Mouse (Mus musculus) CH12F3 (cell line): ENCODE measurements around the gene Mybpc2.

Experiments used
- in situ Hi-C: fragments of 300-500 bp; cut with MboI; formaldehyde crosslinking; loops from 2 replicates; pipeline ENCODE4 v1.14.3; 2020; ENCODE audit warnings: low sequenced_read_pairs

Mybpc2 gene

DNA sequence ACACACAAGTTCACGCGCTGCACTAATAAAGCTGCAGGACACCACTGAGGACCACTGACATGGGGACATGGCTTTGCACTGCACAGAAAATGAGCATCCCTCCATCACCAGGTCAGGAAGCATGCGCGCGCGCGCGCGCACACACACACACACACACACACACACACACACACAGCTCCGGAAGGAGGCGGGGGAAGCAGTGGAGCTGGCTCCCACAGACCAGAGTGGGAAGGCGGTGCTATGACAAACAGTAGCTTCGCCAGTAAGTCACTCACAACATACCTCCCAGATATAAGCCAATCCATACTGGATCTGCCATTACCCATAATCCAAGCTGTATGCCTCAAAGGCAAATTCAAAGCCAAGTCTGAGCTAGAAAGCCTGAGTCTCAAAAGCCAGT, 22.6 kb upstream of the Mybpc2 start:
- in situ Hi-C loops: no loop called here

GRCm38 (mm10) chr7:44546274-44546673, 21.8 kb upstream of the Mybpc2 start:
- in situ Hi-C loops: no loop called here

DNA sequence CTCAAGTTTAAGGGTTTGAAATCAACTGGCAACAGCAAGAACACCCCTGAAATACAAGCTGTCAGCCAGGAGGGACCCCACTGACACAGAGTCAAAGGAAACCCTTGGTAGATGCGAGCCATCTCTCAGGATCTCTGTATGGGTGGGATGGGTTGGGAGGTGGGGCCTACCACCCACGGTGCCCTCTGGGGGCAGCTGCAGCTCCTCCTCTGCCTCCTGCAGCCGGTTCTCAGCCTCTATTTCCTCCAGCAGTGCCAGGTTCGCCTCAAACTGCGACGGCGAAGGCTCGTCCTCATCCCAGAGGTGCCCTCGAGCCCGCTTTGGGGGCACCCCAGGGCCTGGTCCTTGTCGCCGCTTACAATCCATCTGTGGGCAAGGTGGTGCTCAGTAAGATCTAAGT, 18.6 kb upstream of the Mybpc2 start:
- in situ Hi-C loops: no loop called here

GRCm38 (mm10) chr7:44542555-44542954, 18.1 kb upstream of the Mybpc2 start:
- in situ Hi-C loops: no loop called here

- in situ Hi-C loops: no loop called here
Observed at GRCm38 (mm10) chr7:44538756-44539624, 14.5 kb upstream of the Mybpc2 start.

DNA sequence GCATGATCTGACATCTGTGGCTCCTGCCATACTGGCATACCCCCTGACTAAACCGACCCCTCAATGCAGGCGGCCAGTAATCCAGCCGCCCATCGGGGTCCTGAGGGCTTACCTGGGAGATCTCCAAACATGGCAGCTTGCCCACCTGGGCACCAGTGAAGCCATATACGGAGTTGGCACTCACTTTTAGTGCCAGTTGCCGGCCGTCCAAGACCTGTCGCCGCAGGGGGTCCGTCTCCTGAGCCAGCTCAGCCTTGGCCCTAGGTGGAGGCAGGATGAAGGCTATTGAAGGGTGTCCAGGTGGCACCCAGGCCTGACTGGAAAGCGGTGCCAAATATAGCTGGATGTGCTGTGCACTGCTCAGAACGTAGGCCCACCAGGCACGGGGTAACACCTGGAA, 13.0 kb upstream of the Mybpc2 start:
- in situ Hi-C loops: no loop called here

- in situ Hi-C loops: no loop called here
Observed at GRCm38 (mm10) chr7:44537009-44537408, 12.6 kb upstream of the Mybpc2 start.

- in situ Hi-C loops: no loop called here
Observed at GRCm38 (mm10) chr7:44536590-44536968, 12.1 kb upstream of the Mybpc2 start.

- in situ Hi-C loops: no loop called here
Observed at GRCm38 (mm10) chr7:44535657-44536589, 11.5 kb upstream of the Mybpc2 start.

DNA sequence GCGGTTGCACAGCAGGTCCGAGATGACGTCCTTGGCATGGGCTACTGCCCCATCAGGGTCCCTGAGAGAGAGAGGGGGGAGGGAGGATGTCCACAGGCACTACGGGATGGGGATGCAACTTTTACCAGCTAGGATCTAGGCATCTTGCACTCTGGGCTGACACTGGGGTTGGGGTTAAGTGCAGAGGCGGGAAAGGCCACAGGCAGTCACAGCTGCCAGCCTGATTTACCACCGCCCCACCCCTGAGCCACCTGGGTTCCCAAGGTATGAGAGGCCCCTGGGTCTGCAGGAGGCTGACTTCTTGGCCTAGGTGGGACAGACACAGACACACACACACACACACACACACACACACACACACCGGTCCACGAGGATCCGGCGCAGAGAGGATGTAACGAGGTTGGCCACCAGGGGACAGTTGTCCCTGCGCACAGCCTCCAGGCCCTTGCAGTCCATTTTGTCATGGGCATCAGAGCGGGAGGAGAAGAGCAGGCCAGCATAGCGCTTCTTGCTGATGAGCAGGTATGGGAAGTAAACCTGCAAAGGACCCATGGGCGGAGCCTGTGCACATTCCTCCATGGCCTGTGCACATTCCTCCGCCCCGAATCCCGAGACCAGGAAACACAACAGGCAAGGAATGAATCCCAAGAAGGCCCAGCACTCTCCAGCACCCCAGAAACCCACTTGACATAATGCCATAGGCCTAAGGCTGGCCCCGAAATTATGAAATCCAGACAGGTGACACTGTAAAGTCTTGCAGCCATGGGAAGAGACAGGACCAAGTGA, 10.4 kb upstream of the Mybpc2 start:
- in situ Hi-C loops: no loop called here

GRCm38 (mm10) chr7:44534242-44534641, 9.8 kb upstream of the Mybpc2 start:
- in situ Hi-C loops: no loop called here

DNA sequence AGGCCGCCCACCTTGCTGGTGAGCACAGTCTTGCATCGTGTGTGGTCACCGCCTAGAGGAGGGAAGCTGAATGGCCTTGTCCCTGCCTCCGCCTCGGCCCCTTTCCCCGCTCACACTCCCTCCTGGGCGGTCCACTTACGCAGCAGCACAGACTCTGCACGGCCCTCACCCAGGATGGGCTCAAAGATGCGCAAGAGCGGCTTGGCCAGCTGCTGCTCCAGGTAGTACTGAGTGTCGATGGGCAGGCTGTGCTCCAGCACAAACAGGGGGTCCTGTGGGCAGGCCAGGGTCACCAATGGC, 9.2 kb upstream of the Mybpc2 start:
- in situ Hi-C loops: no loop called here

DNA sequence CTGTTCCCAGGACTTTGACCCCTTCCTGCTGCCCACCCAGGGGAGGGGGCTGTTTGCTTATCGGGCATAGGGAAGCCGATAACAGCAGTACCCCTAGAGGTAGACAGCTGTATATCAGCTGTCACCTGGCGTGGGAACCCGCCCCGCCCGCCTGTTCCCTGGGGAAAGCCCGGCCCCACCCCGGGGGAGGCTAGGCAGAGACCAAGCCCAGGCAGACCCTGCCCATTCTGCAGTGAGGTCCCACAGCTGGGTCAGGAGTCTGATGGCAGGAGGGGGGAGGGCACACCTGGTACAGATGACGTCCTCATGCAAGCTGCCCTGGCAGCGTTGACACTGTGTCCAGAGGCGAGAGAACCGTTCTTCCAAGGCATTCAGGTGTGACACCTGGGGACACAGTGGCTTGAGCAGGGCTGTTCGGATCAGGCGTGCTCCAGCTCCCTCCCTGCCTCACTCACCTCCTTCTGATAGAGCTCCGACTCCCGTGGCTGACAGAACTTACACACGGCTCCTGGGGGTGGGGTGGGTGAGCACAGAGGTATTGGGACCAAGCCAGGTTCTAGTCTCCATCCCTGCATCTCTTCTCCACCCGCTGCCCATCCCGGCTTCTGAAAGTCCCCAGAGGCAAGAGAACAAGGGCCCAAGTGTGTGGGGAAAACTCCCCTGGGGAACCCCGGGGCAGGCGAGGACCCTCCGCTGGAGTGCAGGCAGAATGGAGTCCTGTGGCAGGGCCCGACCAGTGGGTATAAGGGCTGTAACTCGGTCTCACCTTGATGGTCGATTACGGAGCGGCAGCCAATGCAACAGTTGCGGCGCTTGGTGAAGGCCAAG, 8.7 kb upstream of the Mybpc2 start:
- in situ Hi-C loops: no loop called here

GRCm38 (mm10) chr7:44531946-44532732, 7.7 kb upstream of the Mybpc2 start, which contains the start of gene Spib:
TSS of gene Spib (minus strand) at chr7:44532071.
- in situ Hi-C loops: no loop called here

GRCm38 (mm10) chr7:44531207-44531606, 6.8 kb upstream of the Mybpc2 start:
- in situ Hi-C loops: no loop called here

GRCm38 (mm10) chr7:44530507-44530906, 6.1 kb upstream of the Mybpc2 start:
- in situ Hi-C loops: no loop called here

DNA sequence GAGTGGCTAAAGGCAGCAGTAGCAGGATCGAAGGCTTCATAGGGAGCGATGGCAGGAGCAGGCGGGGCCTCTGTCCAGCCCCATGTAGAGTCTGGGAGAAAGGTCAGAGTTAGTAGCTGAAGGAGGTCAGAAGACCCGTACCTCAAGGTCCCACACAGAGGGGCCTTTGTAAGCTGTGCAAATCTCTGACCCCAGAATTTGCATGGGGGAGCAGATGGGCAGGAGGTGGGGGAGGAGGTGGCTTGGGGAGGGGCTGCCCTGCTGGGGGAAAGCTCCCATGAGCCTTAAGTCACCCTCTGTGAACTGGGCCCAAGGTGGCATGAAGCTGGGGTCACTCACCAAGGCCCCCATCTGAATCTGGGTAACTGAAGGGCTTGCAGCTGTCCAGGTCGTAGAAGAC, 5.1 kb upstream of the Mybpc2 start:
- in situ Hi-C loops: no loop called here

GRCm38 (mm10) chr7:44527483-44528398, 3.3 kb upstream of the Mybpc2 start:
- in situ Hi-C loops: no loop called here
